Mouse (Mus musculus) stomach, postnatal 0 days (tissue): ENCODE measurements at regions not wholly inside any gene's neighbourhood (a gene's known extent, or its start where the extent isn't known, plus 50 kb on each side); places are given as distances from the start of the nearest gene placed in this dataset.

ENCODE experiments used
- CTCF ChIP-seq: IDR thresholded peaks from 2 replicates; pipeline ENCODE4 v1.5.1; 2016; ENCODE audit warnings: antibody characterized with exemption, low read depth, mild to moderate bottlenecking, moderate library complexity
- EP300 ChIP-seq: optimal IDR thresholded peaks from 2 replicates; pipeline ENCODE3; 2016; ENCODE audit warnings: antibody characterized with exemption

DNA sequence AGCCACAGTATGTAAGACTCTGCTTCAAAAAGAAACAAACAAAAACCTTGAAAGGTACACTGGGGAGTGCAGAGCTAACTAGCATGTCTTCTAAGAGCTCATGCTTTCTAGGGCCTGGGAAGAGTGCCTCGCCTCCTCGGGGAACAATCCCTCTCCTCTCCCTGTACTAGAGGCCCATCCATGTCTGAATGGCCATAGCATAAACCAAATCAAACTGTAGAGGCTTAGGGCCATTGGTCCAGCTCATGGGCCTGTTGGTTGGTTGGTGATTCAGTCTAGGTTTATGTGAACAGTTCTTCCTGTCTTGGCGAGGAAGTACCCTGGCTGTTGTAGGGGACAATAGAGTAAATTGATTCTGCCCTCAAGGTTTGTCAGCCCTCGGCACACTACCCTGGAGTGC, 151.0 kb downstream of the Wdr11 start:
- TF ChIP-seq CTCF (no peak), EP300 (no peak)
